Mouse (Mus musculus) heart, postnatal 0 days (tissue): ENCODE results near the gene Spib. TPM values are rescaled to one million over a fixed set of nuclear protein-coding genes. Genes with fewer than 3 reads are reported as not detected.
A peak's percentile ranks its signal among the peaks of the same experiment; 100 is the strongest.

ENCODE experiments used
- ATAC-seq: fragments of 200-750 bp; cut with Nextera tagmentation; 2 replicates; pipeline ENCODE4 v1.8.0; 2017; ENCODE audit warnings: low read depth, moderate number of reproducible peaks, moderate library complexity; ENCODE audit not compliant: insufficient read depth
- DNase-seq: peaks from one replicate; pipeline ENCODE4 v3.0.0-alpha.2; 2016; ENCODE audit warnings: low spot score
- H3K27ac ChIP-seq: fragments of 300-500 bp; sonication (generic); 2 replicates; pipeline ENCODE4 v1.5.1; 2014; ENCODE audit warnings: low read depth, mild to moderate bottlenecking
- H3K27me3 ChIP-seq: fragments of 300-500 bp; sonication (generic); 2 replicates; pipeline ENCODE4 v1.6.1; 2014; ENCODE audit warnings: low read length, mixed read lengths; ENCODE audit not compliant: control insufficient read depth, insufficient read depth
- H3K36me3 ChIP-seq: fragments of 300-500 bp; sonication (generic); replicated peaks from 2 replicates; pipeline ENCODE4 v1.6.1; 2014; ENCODE audit warnings: low read length, mixed read lengths; ENCODE audit not compliant: control insufficient read depth, insufficient read depth
- H3K4me1 ChIP-seq: fragments of 300-500 bp; sonication (generic); 2 replicates; pipeline ENCODE4 v1.6.1; 2014; ENCODE audit warnings: antibody characterized with exemption; ENCODE audit not compliant: control insufficient read depth, insufficient read depth
- H3K4me2 ChIP-seq: fragments of 300-500 bp; sonication (generic); 2 replicates; pipeline ENCODE4 v1.6.1; 2014; ENCODE audit warnings: low read depth, mild to moderate bottlenecking, low read length, moderate library complexity
- H3K4me3 ChIP-seq: fragments of 300-500 bp; sonication (generic); 2 replicates; pipeline ENCODE4 v1.5.1; 2014; ENCODE audit warnings: low read depth, low read length
- H3K9ac ChIP-seq: fragments of 300-500 bp; sonication (generic); replicated peaks from 2 replicates; pipeline ENCODE4 v1.6.1; 2014; ENCODE audit warnings: low read depth, low read length, mixed read lengths
- H3K9me3 ChIP-seq: fragments of 300-500 bp; sonication (generic); replicated peaks from 2 replicates; pipeline ENCODE4 v1.6.1; 2016; ENCODE audit warnings: low read length; ENCODE audit not compliant: control insufficient read depth
- CTCF ChIP-seq: IDR thresholded peaks from 2 replicates; pipeline ENCODE4 v1.5.1; 2016; ENCODE audit warnings: antibody characterized with exemption, control low read depth, low read depth
- EP300 ChIP-seq: IDR thresholded peaks from 2 replicates; pipeline ENCODE4 v1.6.1; 2016; ENCODE audit warnings: antibody characterized with exemption, low read depth
- WGBS: fragments of 180-500 bp; shearing (Covaris S2); extraction: QIAGEN DNeasy Blood & Tissue Kit; methylation state at CpG from one replicate; pipeline ENCODE4 v1.1.7; 2014; 5-methylcytosine and 5-hydroxymethylcytosine counted together
- polyA plus RNA-seq: library from polyadenylated mRNA; unstranded; fragments of >200 nt; fragmentation: Nextera tagmentation; extraction: Ambion mirVana; gene quantifications from 2 replicates; pipeline ENCODE4 v1.2.1, GENCODE M21; 2015
- total RNA-seq: library from RNA; depleted of rRNA; stranded (reverse); fragments of >200 nt; gene quantifications from 2 replicates; pipeline ENCODE4 v1.2.3, GENCODE M21; 2014; ENCODE audit warnings: low replicate concordance

The Spib gene
- total and polyA plus RNA-seq, 2 experiments from 2014 or later: 0.11 to 2.6 TPM

DNA sequence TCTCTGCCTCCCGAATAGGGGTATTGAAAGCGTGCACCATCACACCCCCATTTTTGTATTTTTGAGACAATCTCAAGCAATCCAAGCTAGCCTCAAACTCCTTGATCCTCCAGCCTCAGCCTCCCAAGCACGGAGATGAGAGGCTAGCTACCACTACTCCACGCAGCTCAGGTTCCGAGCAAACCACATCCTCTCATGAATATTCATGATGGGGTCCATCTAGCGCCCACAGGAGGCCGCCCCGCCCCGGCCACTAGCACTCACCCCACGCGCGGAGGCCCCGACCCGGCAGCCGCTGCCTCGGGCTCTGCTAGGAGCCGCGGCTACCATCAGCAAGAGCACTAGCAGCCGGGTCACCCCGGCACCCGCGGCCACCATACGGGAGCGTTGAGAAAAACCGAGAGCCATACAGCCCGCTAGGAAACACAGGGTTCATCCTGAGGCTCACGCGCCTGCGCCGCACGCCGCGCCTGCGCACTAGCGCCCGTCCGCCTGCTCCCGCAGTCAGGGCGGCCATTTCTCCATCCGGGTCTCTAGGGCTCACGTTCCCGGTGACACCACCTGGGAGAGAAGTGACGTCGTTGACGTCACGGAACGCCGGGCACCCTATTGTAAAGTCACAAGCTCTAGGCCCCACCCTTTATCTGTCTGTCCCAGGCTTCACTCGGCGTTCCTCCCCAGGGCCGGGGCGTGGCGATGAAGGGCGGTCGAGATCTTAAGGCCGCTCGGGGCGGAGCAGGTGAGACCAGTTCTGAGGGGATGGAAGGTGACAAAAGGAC lies 35.7 kb downstream of the Spib start, which contains the start of the genes Emc10 and Fam71e1:
Gene Emc10 (minus strand): TSS at position 538 of the 779 bp plus-strand sequence.
Gene Fam71e1 (plus strand): TSS at position 590 of the 779 bp plus-strand sequence.
- ATAC-seq: peak; percentile 94
- Histone ChIP-seq H3K36me3 (peaks cover 20% of the 10 kb centered on the region), H3K4me1 (peaks cover 15% of the 10 kb centered on the region), H3K4me3 (peak within 1 kb of the TSS; percentile 67), H3K27ac (peak within 1 kb of the TSS; percentile 89), H3K4me2 (peak within 1 kb of the TSS; percentile 80), H3K9me3 (no peaks in the 10 kb centered on the region), H3K27me3 (no peaks in the 10 kb centered on the region; the same call in 1 of the 2 replicates), H3K9ac (peak within 1 kb of the TSS; percentile 72)
- no peak for TF ChIP-seq CTCF
- TF ChIP-seq EP300: peak; percentile 77; the same call in 1 of the 2 replicates
- 1% methylated on average over 58 of the region's 58 CpGs for WGBS
- DNase-seq: peak; percentile 95

DNA sequence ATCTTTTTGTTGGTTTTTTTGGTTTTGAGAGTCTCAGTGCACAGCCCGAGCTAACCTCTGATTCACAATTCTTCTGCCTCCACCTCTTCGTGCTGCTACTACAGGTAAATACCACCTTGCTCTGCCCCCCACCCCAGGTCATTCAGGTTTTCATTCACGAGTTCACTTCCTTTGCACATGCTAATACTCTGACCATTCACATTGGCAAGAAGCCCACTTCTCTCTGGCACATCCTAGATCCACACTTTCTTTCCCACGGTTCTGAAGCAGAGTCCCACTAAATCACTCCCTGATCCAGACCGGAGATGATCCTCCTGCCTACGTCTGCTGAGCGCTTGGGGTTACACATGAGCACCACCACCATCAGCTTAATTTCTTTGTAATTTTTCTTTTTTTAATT lies 36.8 kb downstream of the Spib start:
- Histone ChIP-seq H3K36me3 (peaks cover 30% of the 10 kb centered on the region), H3K4me3 (no peak overlapping the region), H3K4me2 (peak overlapping the region; percentile 80; the same call in 1 of the 2 replicates), H3K27me3 (no peaks in the 10 kb centered on the region), H3K9ac (no peak overlapping the region), H3K9me3 (no peaks in the 10 kb centered on the region), H3K27ac (no peak overlapping the region), H3K4me1 (peaks cover 15% of the 10 kb centered on the region)
- WGBS: 82% methylated on average over 7 of the region's 7 CpGs
- no peak for ATAC-seq
- TF ChIP-seq EP300: no peak
- TF ChIP-seq CTCF: no peak
- DNase-seq: no peak

DNA sequence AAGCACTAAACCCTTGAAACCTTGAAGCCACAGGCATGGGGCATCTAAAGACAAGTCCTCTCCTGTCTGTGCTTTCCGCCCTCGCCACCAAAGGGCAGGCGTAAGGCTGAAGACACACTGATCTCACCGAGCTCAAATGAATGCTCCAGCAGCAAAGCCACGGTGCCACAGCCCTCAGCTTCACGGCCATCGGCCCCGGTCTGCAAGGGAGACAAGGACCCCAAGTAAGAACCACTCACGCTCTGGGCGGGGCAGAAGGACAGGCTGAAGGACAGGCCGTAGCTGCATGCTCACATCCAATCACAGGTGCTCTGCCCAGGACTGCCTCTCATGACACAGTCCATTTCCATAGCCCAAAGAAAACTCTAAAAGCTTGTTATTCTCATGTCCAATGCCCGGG lies 37.2 kb downstream of the Spib start:
- H3K27ac ChIP-seq: no peak overlapping the region
- H3K27me3 ChIP-seq: no peaks in the 10 kb centered on the region
- H3K9me3 ChIP-seq: no peaks in the 10 kb centered on the region
- H3K9ac ChIP-seq: no peak overlapping the region
- DNase-seq (no peak), ATAC-seq (no peak)
- H3K4me1 ChIP-seq: peaks cover 15% of the 10 kb centered on the region
- H3K4me2 ChIP-seq: no peak overlapping the region
- 90% methylated on average over 12 of the region's 12 CpGs for WGBS
- TF ChIP-seq CTCF: no peak
- TF ChIP-seq EP300: no peak
- no peak overlapping the region for H3K4me3 ChIP-seq
- peaks cover 30% of the 10 kb centered on the region for H3K36me3 ChIP-seq

DNA sequence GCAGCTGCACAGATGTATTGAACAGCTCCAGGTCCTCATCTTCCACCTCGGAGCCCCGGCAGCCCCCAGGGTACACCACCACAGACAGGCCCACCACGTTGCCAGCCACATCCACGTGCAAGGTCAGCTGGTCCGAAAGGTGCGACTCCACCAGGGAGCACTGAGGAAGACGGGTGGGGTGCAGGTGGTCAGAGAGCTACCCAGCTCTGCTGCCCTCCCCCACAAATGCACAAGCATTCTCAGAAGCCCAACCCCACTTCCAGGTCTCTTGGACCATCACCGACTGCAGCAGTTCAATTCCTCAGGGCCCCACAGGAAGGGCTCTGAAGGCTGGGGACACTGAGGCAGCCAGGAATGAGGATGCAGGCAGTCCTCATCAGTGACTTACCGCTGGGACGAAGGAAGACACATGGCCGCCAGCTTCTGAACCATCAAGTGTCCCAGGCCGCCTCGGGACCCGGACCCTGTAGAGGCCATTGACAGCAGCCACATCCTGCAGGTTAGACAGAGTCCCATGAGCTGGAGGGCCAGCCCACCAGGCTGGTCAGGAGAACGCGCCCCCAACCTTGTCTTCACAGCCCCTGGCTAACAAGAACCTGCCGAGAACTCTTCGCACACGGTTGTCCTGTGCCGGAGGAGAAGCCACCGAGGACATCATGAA lies 39.6 kb downstream of the Spib start:
- 89% methylated on average over 21 of the region's 21 CpGs for WGBS
- H3K36me3 ChIP-seq: peaks cover 30% of the 10 kb centered on the region
- no peak overlapping the region for H3K27ac ChIP-seq
- DNase-seq (no peak), ATAC-seq (no peak)
- H3K9me3 ChIP-seq: no peaks in the 10 kb centered on the region
- H3K4me2 ChIP-seq: no peak overlapping the region
- TF ChIP-seq EP300 (no peak), CTCF (no peak)
- no peak overlapping the region for H3K4me3 ChIP-seq
- H3K4me1 ChIP-seq: peaks cover 15% of the 10 kb centered on the region
- no peaks in the 10 kb centered on the region for H3K27me3 ChIP-seq
- no peak overlapping the region for H3K9ac ChIP-seq

DNA sequence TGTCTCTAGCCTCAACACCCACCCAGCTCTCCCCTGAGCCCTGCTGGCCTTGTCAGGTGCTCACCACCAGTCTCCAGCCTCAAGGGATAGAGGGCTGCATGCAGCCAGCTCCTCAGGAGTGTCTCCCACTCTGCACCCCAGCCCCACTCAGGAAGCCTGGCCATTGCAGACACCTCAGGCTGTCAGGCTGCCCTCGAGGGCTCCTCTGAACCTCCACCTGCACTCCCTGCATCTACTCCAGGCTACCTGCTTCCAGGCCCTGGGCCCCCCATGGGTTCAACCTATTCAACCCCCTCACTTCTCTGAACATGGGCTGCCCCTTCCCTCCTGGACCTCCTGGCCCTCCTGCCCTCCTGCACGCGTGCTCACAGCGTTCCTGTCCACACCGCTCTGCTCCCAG lies 40.5 kb downstream of the Spib start:
- no peak for TF ChIP-seq EP300
- H3K27ac ChIP-seq: no peak overlapping the region
- no peak overlapping the region for H3K4me2 ChIP-seq
- H3K9ac ChIP-seq: no peak overlapping the region
- DNase-seq: no peak
- peaks cover 30% of the 10 kb centered on the region for H3K36me3 ChIP-seq
- ATAC-seq: no peak
- H3K27me3 ChIP-seq: no peaks in the 10 kb centered on the region
- 93% methylated on average over 5 of the region's 5 CpGs for WGBS
- no peaks in the 10 kb centered on the region for H3K9me3 ChIP-seq
- H3K4me1 ChIP-seq: peaks cover 8% of the 10 kb centered on the region; the same call in 1 of the 2 replicates
- no peak overlapping the region for H3K4me3 ChIP-seq
